Mouse (Mus musculus) intestine, postnatal 0 days (tissue): ENCODE data around the gene Gtf2f1. TPM values are rescaled to one million over a fixed set of nuclear protein-coding genes. Genes with fewer than 3 reads are reported as not detected.

Source experiments
- ATAC-seq: fragments of 200-750 bp; cut with Nextera tagmentation; 2 replicates; pipeline ENCODE4 v1.8.0; 2017; ENCODE audit warnings: mild to moderate bottlenecking, moderate TSS enrichment, moderate library complexity
- H3K27ac ChIP-seq: fragments of 300-500 bp; sonication (generic); 2 replicates; pipeline ENCODE4 v1.5.1; 2014; ENCODE audit warnings: mild to moderate bottlenecking, low read depth, low read length, moderate library complexity
- H3K27me3 ChIP-seq: fragments of 300-500 bp; sonication (generic); replicated peaks from 2 replicates; pipeline ENCODE4 v1.6.1; 2014; ENCODE audit warnings: low read length, mixed read lengths; ENCODE audit not compliant: control insufficient read depth, insufficient read depth
- H3K36me3 ChIP-seq: fragments of 300-500 bp; sonication (generic); 2 replicates; pipeline ENCODE4 v1.6.1; 2014; ENCODE audit warnings: mild to moderate bottlenecking, moderate library complexity; ENCODE audit not compliant: control insufficient read depth, insufficient read depth
- H3K4me1 ChIP-seq: fragments of 300-500 bp; sonication (generic); replicated peaks from 2 replicates; pipeline ENCODE4 v1.6.1; 2014; ENCODE audit warnings: antibody characterized with exemption, low read length, mixed read lengths; ENCODE audit not compliant: control insufficient read depth, insufficient read depth
- H3K4me2 ChIP-seq: fragments of 300-500 bp; sonication (generic); replicated peaks from 2 replicates; pipeline ENCODE4 v1.6.1; 2014; ENCODE audit warnings: low read depth, mild to moderate bottlenecking, moderate library complexity
- H3K4me3 ChIP-seq: fragments of 300-500 bp; sonication (generic); 2 replicates; pipeline ENCODE4 v1.5.1; 2014; ENCODE audit warnings: low read depth, low read length
- H3K9ac ChIP-seq: fragments of 300-500 bp; sonication (generic); 2 replicates; pipeline ENCODE4 v1.6.1; 2014; ENCODE audit warnings: mild to moderate bottlenecking, low read depth, low read length
- H3K9me3 ChIP-seq: fragments of 300-500 bp; sonication (generic); 2 replicates; pipeline ENCODE4 v1.6.1; 2016; ENCODE audit warnings: mixed run types; ENCODE audit not compliant: control insufficient read depth
- CTCF ChIP-seq: sonication (generic); IDR thresholded peaks from 2 replicates; pipeline ENCODE4 v1.5.1; 2016; ENCODE audit warnings: low read depth, mild to moderate bottlenecking, control low read depth, antibody characterized with exemption, moderate library complexity
- WGBS: fragments of 180-500 bp; shearing (Covaris S2); extraction: QIAGEN DNeasy Blood & Tissue Kit; methylation state at CpG from one replicate; pipeline ENCODE4 v1.1.7; 2014; 5-methylcytosine and 5-hydroxymethylcytosine counted together
- polyA plus RNA-seq: library from polyadenylated mRNA; unstranded; fragments of >200 nt; fragmentation: Nextera tagmentation; extraction: Ambion mirVana; gene quantifications from 2 replicates; pipeline ENCODE4 v1.2.1, GENCODE M21; 2015

Gene Gtf2f1
- polyA plus RNA-seq, 1 experiment from 2014 or later = 43.5 TPM

DNA sequence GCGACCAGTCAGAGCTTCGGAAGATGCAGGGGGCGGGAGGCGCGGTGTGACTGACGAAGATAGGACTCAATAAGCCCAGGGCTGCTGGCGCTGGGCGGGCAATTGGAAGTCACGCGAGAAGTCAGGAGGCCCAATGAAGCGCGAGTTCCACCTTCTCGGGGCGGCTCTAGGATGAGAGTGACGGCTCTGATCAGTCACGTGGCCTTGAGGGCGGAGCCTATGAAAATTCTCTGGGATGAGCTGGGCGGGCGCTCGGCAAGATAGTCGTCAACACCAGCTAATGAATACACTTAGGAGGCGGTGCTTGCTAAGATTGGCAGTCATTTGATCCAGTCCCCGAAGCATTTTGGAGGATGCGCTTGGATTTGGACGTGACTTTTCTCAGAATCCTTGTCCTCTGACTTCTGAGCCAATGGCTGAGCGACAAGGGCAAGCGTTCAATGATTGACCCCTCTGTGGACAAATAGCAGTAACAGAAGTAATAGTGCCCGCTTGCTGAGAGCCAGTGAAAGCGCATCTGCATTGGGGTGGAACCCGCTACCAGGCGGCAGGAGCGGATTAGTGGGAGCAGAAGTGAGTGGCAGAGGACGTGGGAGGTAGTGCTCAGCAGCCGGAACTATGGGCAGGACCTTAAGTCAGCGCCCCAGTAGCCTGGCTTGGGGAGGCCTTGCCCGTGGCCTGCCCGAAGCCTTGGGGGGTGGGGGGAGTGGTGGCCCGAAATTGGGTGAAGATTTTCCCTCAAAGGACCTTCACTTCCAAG, 20.8 kb upstream of the Gtf2f1 start:
- Histone ChIP-seq H3K27ac (peak overlapping the region; percentile 58), H3K36me3 (peaks cover 19% of the 10 kb centered on the region), H3K27me3 (no peaks in the 10 kb centered on the region), H3K9me3 (no peaks in the 10 kb centered on the region), H3K4me3 (peak overlapping the region; percentile 93), H3K9ac (peak overlapping the region; percentile 100; the same call in 1 of the 2 replicates), H3K4me2 (peak overlapping the region; percentile 63), H3K4me1 (peaks cover 3% of the 10 kb centered on the region; the same call in 1 of the 2 replicates)
- peak; percentile 94 for ATAC-seq
- under 1% methylated on average over 38 of the region's 38 CpGs for WGBS
- 0 out of 2 replicates have a peak, but pooled peaks have one; percentile 3 for TF ChIP-seq CTCF

DNA sequence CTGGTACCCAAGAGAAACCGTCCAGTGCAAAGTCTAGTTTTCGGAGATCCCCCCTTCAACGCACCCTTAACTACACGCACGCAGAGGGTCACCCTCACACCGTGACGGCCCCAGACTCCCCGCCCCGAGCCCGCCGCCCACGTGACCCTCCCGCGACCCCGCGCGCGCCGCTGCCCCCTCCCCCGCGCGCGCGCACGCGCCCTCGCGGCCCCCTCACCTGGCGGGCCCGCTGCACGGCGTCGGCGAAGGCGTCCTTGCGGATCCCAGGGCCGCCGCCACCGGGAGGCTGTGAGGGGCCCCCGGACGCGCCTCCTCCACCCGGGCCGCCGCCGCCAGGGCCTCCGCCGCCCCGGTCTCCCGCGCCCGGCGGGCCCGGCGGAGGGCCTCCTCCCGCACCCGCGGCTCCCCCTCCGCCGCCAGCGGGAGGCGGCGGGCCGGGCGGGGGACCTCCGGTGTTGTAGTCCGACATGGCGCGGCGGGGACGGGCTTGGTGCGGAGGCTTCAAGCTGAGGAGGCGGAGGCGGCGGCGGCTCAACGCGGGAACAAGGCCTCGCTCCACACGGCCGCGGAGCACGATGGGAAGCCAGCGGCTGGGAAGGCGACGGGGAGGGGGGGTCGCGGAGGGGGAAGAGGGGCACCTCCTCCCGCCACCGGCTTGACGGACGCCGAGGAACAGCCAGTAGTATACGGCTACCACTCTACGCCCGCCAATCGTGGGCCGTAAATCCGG, 20.0 kb upstream of the Gtf2f1 start, which contains the start of gene Khsrp:
Gene Khsrp, minus strand, starts transcription at position 592 of the 730 bp plus-strand sequence.
- Histone ChIP-seq H3K9ac (peak within 1 kb of the TSS; percentile 100), H3K4me1 (peaks cover 3% of the 10 kb centered on the region; the same call in 1 of the 2 replicates), H3K4me2 (peak within 1 kb of the TSS; percentile 92), H3K27me3 (no peaks in the 10 kb centered on the region), H3K4me3 (peak within 1 kb of the TSS; percentile 93), H3K36me3 (peaks cover 26% of the 10 kb centered on the region), H3K9me3 (no peaks in the 10 kb centered on the region), H3K27ac (peak within 1 kb of the TSS; percentile 96)
- WGBS = 1% methylated on average over 67 of the region's 99 CpGs
- no peak for TF ChIP-seq CTCF
- ATAC-seq = peak; percentile 0; the same call in 1 of the 2 replicates

DNA sequence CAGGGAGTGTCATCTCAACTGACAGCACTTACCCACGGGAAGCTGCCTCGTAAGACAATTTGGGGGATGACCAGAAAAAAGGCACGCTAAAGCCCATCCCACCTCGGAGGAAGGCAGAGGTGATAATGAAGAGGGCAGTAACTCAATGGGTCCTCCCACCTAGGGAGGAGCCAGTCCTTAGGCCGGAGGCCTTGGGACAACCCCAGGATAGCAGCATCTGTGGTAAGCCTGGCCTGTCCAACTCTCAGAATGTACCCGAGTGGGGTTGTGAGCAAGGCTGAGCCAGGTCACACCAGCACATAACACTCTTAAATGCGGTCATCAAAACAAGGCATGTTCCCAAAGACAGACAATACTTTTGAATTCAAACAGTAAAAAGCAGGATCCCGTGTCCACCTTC, 18.6 kb upstream of the Gtf2f1 start:
- Histone ChIP-seq H3K27me3 (no peaks in the 10 kb centered on the region), H3K4me1 (peaks cover 3% of the 10 kb centered on the region; the same call in 1 of the 2 replicates), H3K27ac (no peak overlapping the region; the same call in 1 of the 2 replicates), H3K4me3 (peak overlapping the region; percentile 93), H3K9ac (peak overlapping the region; percentile 100; the same call in 1 of the 2 replicates), H3K4me2 (peak overlapping the region; percentile 92), H3K36me3 (peaks cover 39% of the 10 kb centered on the region), H3K9me3 (no peaks in the 10 kb centered on the region)
- TF ChIP-seq CTCF = no peak
- WGBS = 15% methylated on average over 8 of the region's 8 CpGs
- no peak for ATAC-seq

DNA sequence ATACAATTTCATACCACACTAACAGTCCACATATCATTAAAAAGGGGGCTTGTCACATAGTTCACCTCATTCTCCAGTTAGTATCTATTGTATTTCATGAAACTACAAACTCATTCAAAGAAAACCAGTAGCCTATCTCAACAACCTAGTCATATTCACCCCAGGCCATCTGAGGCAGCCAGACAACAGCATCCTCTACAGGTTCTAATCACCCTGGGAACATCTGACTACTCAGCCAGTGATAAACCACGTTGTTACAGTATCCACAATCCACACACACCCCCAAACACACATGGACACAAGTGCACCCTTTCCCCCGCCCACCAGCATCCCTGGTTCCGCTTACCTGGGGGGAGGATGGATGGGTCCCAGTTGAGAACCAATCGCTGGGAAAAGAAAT, 16.4 kb upstream of the Gtf2f1 start:
- no peak overlapping the region for H3K27ac ChIP-seq
- H3K36me3 ChIP-seq = peaks cover 60% of the 10 kb centered on the region
- no peak overlapping the region for H3K4me3 ChIP-seq
- H3K9me3 ChIP-seq = no peaks in the 10 kb centered on the region
- no peak for ATAC-seq
- H3K4me2 ChIP-seq = no peak overlapping the region
- no peak for TF ChIP-seq CTCF
- H3K27me3 ChIP-seq = no peaks in the 10 kb centered on the region
- H3K9ac ChIP-seq = no peak overlapping the region
- 86% methylated on average over 4 of the region's 4 CpGs for WGBS
- peaks cover 3% of the 10 kb centered on the region; the same call in 1 of the 2 replicates for H3K4me1 ChIP-seq

DNA sequence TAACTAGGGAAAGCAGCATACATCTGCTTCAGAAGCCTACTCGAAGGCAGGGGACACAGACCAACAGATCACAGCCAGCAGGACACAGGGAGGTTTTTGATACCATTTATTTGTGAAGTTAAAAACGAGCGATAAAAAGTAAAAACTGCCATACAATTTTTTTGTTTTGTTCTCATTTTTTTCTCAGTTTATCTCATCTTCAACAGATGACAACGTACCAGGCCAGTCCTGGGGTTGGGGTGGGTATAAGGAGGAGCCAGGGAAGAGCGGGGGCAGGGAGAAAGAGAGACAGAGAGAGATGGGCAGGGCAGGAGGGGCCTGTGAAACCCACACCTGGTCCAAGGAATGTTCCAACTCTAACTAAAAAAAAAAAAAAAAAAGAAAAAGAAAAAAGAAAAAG, 9.9 kb upstream of the Gtf2f1 start:
- no peak overlapping the region for H3K27ac ChIP-seq
- ATAC-seq = no peak
- WGBS = 85% methylated on average over 5 of the region's 5 CpGs

DNA sequence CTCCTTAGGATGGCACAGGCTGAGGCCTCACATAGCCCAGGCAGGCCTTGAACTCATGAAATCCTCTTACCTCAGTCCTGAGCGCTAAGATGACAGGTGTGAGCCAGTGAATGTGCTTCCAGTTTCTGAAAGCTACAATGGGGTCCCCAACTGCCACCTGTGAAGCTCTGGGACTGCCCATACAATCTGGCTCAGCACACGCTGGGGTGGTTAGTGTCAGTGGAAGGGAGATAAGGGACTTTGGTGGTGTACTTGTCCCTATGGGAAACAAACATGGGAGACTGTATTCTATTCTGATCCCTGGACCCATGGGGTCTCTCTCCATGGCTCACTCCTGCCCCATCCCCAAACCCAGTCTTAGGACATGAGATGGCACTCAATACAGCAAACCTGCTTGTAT, 8.6 kb upstream of the Gtf2f1 start:
- 68% methylated on average over 2 of the region's 2 CpGs for WGBS
- no peaks in the 10 kb centered on the region for H3K27me3 ChIP-seq
- no peaks in the 10 kb centered on the region for H3K4me1 ChIP-seq
- no peaks in the 10 kb centered on the region for H3K9me3 ChIP-seq
- no peak overlapping the region for H3K4me2 ChIP-seq
- TF ChIP-seq CTCF = no peak
- H3K36me3 ChIP-seq = peaks cover 42% of the 10 kb centered on the region
- H3K27ac ChIP-seq = no peak overlapping the region
- no peak overlapping the region for H3K9ac ChIP-seq
- no peak overlapping the region for H3K4me3 ChIP-seq
- ATAC-seq = no peak

More for the DNA sequence above, 9.9 kb upstream of the Gtf2f1 start:
- Histone ChIP-seq H3K36me3 (peaks cover 55% of the 10 kb centered on the region), H3K9ac (no peak overlapping the region), H3K9me3 (no peaks in the 10 kb centered on the region), H3K4me2 (no peak overlapping the region), H3K27me3 (no peaks in the 10 kb centered on the region), H3K4me1 (no peaks in the 10 kb centered on the region), H3K4me3 (no peak overlapping the region)
- TF ChIP-seq CTCF = no peak
